Mouse (Mus musculus) myocyte (in vitro differentiated cells): Measurements from ENCODE around the gene Wdr25. TPM values are rescaled to one million over a fixed set of nuclear protein-coding genes. Genes with fewer than 3 reads are reported as not detected.
A peak's percentile ranks its signal among the peaks of the same experiment; 100 is the strongest.

Experiments used
- H3K27me3 ChIP-seq: one replicate; pipeline ENCODE4 v1.6.1; 2011; ENCODE audit not compliant: control insufficient read depth, insufficient read depth, insufficient read length
- H3K36me3 ChIP-seq: one replicate; pipeline ENCODE4 v1.6.1; 2011; ENCODE audit not compliant: control insufficient read depth, insufficient read depth
- H3K4me2 ChIP-seq: one replicate; pipeline ENCODE4 v1.6.1; 2011; ENCODE audit warnings: low read depth, control low read depth
- H3K4me3 ChIP-seq: one replicate; pipeline ENCODE4 v1.5.1; 2011; ENCODE audit warnings: mild to moderate bottlenecking, control low read depth, moderate library complexity
- H3K79me2 ChIP-seq: one replicate; pipeline ENCODE4 v1.6.1; 2011; ENCODE audit not compliant: control insufficient read depth, insufficient read depth
- H3ac ChIP-seq: one replicate; pipeline ENCODE4 v1.6.1; 2011; ENCODE audit not compliant: control insufficient read depth, insufficient read length
- CEBPB ChIP-seq: IDR thresholded peaks from 2 replicates; pipeline ENCODE4 v1.6.1; 2011; ENCODE audit warnings: mild to moderate bottlenecking, moderate library complexity; ENCODE audit not compliant: poor library complexity, insufficient read depth, severe bottlenecking
- E2F4 ChIP-seq: IDR thresholded peaks from one replicate; pipeline ENCODE4 v1.6.1; 2011; ENCODE audit warnings: mild to moderate bottlenecking, control low read depth, moderate library complexity; ENCODE audit not compliant: insufficient read depth
- MAX ChIP-seq: IDR thresholded peaks from one replicate; pipeline ENCODE4 v1.6.1; 2011; ENCODE audit warnings: low read depth, mild to moderate bottlenecking, control low read depth
- MYOD1 ChIP-seq, 3 experiments: IDR thresholded peaks; one replicate each; pipeline ENCODE4 v1.6.1; 2011; ENCODE audit warnings: control low read depth in 2 of 3, low read depth in 2 of 3, mild to moderate bottlenecking in 2 of 3, moderate library complexity in 1 of 3; ENCODE audit not compliant: insufficient read length in 2 of 3, control insufficient read depth in 1 of 3
- MYOG ChIP-seq, 3 experiments: IDR thresholded peaks; one replicate each; pipeline ENCODE4 v1.6.1; 2011; ENCODE audit warnings: control low read depth in 2 of 3, low read depth in 2 of 3, mild to moderate bottlenecking in 2 of 3; ENCODE audit not compliant: insufficient read length in 2 of 3, control insufficient read depth in 1 of 3, insufficient read depth in 1 of 3
- POLR2A ChIP-seq: IDR thresholded peaks from one replicate; pipeline ENCODE4 v1.6.1; 2011; ENCODE audit warnings: low read depth, mild to moderate bottlenecking, control low read depth, moderate library complexity; ENCODE audit not compliant: insufficient read length
- POLR2AphosphoS2 ChIP-seq: IDR thresholded peaks from one replicate; pipeline ENCODE4 v1.6.1; 2011; ENCODE audit warnings: low read depth, control low read depth; ENCODE audit not compliant: insufficient read length
- REST ChIP-seq: IDR thresholded peaks from one replicate; pipeline ENCODE4 v1.6.1; 2011; ENCODE audit warnings: mild to moderate bottlenecking, control low read depth, moderate library complexity; ENCODE audit not compliant: insufficient read depth, insufficient read length
- SRF ChIP-seq: IDR thresholded peaks from one replicate; pipeline ENCODE4 v1.6.1; 2011; ENCODE audit warnings: low read depth; ENCODE audit not compliant: control insufficient read depth, insufficient read length
- TCF12 ChIP-seq: IDR thresholded peaks from one replicate; pipeline ENCODE4 v1.6.1; 2011; ENCODE audit warnings: mild to moderate bottlenecking, control low read depth; ENCODE audit not compliant: poor library complexity, insufficient read depth, severe bottlenecking
- TCF3 ChIP-seq: IDR thresholded peaks from one replicate; pipeline ENCODE4 v1.6.1; 2011; ENCODE audit warnings: low read depth, control low read depth; ENCODE audit not compliant: insufficient read length
- USF1 ChIP-seq: IDR thresholded peaks from one replicate; pipeline ENCODE4 v1.6.1; 2011; ENCODE audit warnings: low read depth, mild to moderate bottlenecking, control low read depth, moderate library complexity
- polyA plus RNA-seq: library from polyadenylated mRNA; unstranded; fragments of >200 nt; fragmentation: generic; extraction: Trizol; gene quantifications from one replicate; pipeline ENCODE4 v1.2.1, GENCODE M21; 2012; ENCODE audit warnings: missing spikeins

Wdr25 gene
- polyA plus RNA-seq, 1 experiment = 14.0 TPM

DNA sequence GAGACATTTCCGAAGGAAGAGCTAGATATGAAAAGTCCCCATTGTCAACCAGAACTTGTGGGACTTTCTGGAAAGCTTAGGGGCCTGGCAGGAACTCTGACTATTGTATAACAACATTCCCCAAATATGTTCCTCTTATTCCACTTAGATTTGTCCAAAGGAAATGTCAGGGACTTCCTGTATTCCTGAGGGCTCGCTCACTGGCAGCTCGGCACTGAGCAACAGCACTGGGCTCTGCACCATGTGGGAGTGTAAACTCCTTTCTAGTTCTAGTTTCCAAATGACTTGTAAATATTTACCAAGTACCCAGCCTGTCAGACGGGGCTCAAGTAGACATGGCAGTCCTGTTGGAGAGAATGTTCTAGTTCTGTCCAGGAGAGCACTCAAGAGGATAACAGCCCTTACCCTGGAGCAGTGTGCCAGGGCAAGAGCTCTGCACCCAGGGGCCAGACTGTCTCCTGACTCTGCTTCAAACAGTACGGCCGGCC, 28.4 kb upstream of the Wdr25 start:
- Histone ChIP-seq H3K27me3 (no peaks in the 10 kb centered on the region), H3K36me3 (peaks cover 46% of the 10 kb centered on the region), H3K4me2 (no peak overlapping the region), H3K79me2 (no peaks in the 10 kb centered on the region), H3K4me3 (no peak overlapping the region), H3ac (no peak overlapping the region)
- TF ChIP-seq MYOD1 (IDR thresholded peaks at IDR 0.05; ENCODE audit: control insufficient read depth in 1 of 3, insufficient read length in 2 of 3, low read depth in 2 of 3) (no peak), POLR2AphosphoS2 (peak; percentile 33)

DNA sequence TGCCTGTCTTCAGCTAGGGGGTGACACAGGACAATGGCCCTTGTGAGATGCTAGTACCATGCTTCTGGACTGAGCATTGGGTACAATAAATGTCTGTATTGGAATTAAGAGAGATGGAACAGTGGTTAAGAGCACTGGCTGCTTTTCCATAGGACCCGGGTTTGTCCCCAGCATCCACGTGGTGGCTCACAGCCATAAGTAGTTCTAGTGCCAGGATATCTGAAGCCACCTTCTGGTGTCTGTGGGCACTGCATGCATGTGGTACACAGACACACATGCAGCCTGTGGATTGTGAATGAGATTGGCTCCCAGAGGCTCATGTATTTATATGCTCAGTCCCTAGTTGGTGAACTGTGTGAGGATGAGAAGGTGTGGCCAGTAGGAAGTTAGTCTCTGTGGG, 23.9 kb upstream of the Wdr25 start:
- Histone ChIP-seq H3K4me3 (no peak overlapping the region), H3K27me3 (no peaks in the 10 kb centered on the region), H3K4me2 (no peak overlapping the region), H3K36me3 (peaks cover 51% of the 10 kb centered on the region), H3K79me2 (no peaks in the 10 kb centered on the region), H3ac (no peak overlapping the region)
- no peak for TF ChIP-seq SRF
- no peak for TF ChIP-seq REST
- TF ChIP-seq USF1 = no peak
- no peak for TF ChIP-seq CEBPB

DNA sequence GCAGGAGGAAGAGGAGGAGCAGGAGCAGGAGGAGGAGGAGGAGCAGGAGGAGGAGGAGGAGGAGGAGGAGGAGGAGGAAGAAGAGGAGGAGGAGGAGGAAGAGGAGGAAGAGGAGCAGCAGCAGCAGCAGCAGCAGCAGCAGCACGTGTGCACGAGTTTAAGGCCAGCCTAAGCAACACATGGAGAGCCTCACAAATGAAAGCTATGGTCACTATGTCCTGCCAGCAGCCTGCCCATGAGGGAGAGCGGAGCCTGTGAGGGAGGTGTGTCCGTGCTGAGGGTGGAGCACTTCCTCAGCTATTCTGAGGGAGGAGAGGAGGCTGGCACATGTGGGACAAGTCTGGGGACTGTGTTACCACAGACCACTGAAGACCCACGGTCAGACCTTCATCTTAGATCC, 20.3 kb upstream of the Wdr25 start:
- no peak overlapping the region for H3ac ChIP-seq
- no peak overlapping the region for H3K4me3 ChIP-seq
- H3K36me3 ChIP-seq = peaks cover 57% of the 10 kb centered on the region
- peak; percentile 19 for TF ChIP-seq POLR2AphosphoS2
- no peak for TF ChIP-seq POLR2A
- peak; percentile 27 for TF ChIP-seq USF1
- H3K4me2 ChIP-seq = no peak overlapping the region
- H3K79me2 ChIP-seq = no peaks in the 10 kb centered on the region
- H3K27me3 ChIP-seq = no peaks in the 10 kb centered on the region

DNA sequence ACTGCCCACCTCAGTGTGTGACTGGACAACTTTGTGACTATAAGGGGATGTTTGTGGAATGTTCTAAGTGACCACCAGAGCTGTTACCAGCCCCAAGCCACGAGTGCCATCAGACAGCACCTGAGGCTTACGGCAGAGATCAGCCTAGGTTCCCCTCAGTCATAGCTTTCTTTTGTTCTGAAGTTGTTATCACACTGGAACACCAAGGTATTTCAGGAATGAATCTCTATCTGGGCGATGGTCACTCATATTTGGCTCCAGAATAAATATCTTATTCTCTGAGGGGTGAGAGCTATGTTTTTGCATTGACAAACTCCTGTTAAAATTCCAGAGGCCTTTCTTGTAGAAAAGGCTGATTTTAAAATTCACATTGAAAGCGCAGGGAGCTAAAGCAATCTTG, 14.3 kb upstream of the Wdr25 start:
- no peak for TF ChIP-seq MAX
- TF ChIP-seq USF1 = no peak
- no peak for TF ChIP-seq POLR2AphosphoS2
- no peak for TF ChIP-seq SRF
- no peak for TF ChIP-seq TCF3
- peaks cover 74% of the 10 kb centered on the region for H3K36me3 ChIP-seq
- H3K27me3 ChIP-seq = no peaks in the 10 kb centered on the region

DNA sequence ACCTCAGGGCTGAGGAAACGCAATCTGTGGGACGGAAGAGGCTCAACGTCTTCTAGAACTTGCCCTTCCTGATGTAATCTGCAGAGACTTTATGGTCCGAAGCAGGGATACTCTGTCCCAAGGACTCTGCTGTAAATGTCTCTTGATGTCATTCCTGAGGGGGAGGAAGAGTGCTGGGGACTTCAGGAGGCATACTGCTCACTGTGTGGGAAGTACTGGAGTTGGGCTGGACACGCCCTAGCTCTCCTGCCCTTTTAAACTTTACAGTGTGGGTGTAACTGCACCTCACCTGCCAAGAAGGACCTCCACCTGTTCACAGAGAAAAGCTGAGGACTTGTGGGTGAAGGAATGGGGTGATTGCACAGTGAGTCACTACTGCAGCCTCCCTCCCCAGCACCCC, 12.8 kb upstream of the Wdr25 start:
- Histone ChIP-seq H3K79me2 (peaks cover 24% of the 10 kb centered on the region), H3ac (no peak overlapping the region), H3K27me3 (no peaks in the 10 kb centered on the region), H3K36me3 (peaks cover 67% of the 10 kb centered on the region), H3K4me2 (no peak overlapping the region), H3K4me3 (no peak overlapping the region)
- TF ChIP-seq SRF (no peak), REST (no peak), POLR2AphosphoS2 (no peak), POLR2A (no peak), MYOD1 (IDR thresholded peaks at IDR 0.05; ENCODE audit: control insufficient read depth in 1 of 3, insufficient read length in 2 of 3, low read depth in 2 of 3) (no peak), CEBPB (no peak), E2F4 (no peak), TCF12 (no peak), MYOG (IDR thresholded peaks at IDR 0.05; ENCODE audit: control insufficient read depth in 1 of 3, insufficient read depth in 1 of 3, insufficient read length in 2 of 3, low read depth in 2 of 3) (no peak), USF1 (no peak), MAX (no peak), TCF3 (no peak)

More for the DNA sequence above, 14.3 kb upstream of the Wdr25 start:
- peaks cover 11% of the 10 kb centered on the region for H3K79me2 ChIP-seq
- no peak overlapping the region for H3K4me2 ChIP-seq
- no peak overlapping the region for H3ac ChIP-seq
- H3K4me3 ChIP-seq = no peak overlapping the region

- no peak overlapping the region for H3ac ChIP-seq
- H3K4me3 ChIP-seq = no peak overlapping the region
- no peak for TF ChIP-seq REST
- TF ChIP-seq USF1 = no peak
- no peak for TF ChIP-seq MAX
- TF ChIP-seq E2F4 = no peak
- no peaks in the 10 kb centered on the region for H3K27me3 ChIP-seq
- peaks cover 73% of the 10 kb centered on the region for H3K36me3 ChIP-seq
- H3K4me2 ChIP-seq = no peak overlapping the region
- H3K79me2 ChIP-seq = peaks cover 28% of the 10 kb centered on the region
Observed at GRCm38 (mm10) chr12:108881192-108881591, 12.2 kb upstream of the Wdr25 start.
